Mouse (Mus musculus) liver, embryonic 14.5 days (tissue): Measurements from ENCODE around the gene Rasgef1b. TPM values are rescaled to one million over a fixed set of nuclear protein-coding genes. Genes with fewer than 3 reads are reported as not detected.

ENCODE experiments used
- ATAC-seq: fragments of 200-750 bp; cut with Nextera tagmentation; 2 replicates; pipeline ENCODE4 v1.8.0; 2017; ENCODE audit warnings: moderate number of reproducible peaks, mild to moderate bottlenecking, moderate library complexity; ENCODE audit not compliant: insufficient read depth
- DNase-seq, 3 experiments: peaks; one replicate each; pipeline ENCODE4 v3.0.0-alpha.2; 2012 to 2013; ENCODE audit warnings: low read depth in 3 of 3, low spot score in 3 of 3
- H3K27ac ChIP-seq: fragments of 300-500 bp; sonication (generic); 2 replicates; pipeline ENCODE4 v1.5.1; 2014; ENCODE audit warnings: moderate library complexity, mild to moderate bottlenecking, control low read depth, inconsistent platforms
- H3K27me3 ChIP-seq: fragments of 300-500 bp; sonication (generic); 2 replicates; pipeline ENCODE4 v1.6.1; 2014; ENCODE audit warnings: mild to moderate bottlenecking, low read length, moderate library complexity; ENCODE audit not compliant: control insufficient read depth, insufficient read depth
- H3K36me3 ChIP-seq: fragments of 300-500 bp; sonication (generic); replicated peaks from 2 replicates; pipeline ENCODE4 v1.6.1; 2014; ENCODE audit warnings: low read depth; ENCODE audit not compliant: control insufficient read depth, insufficient read depth
- H3K4me1 ChIP-seq, 2 experiments: fragments of 200-500 bp in 1 of 2; fragments of 300-500 bp in 1 of 2; sonication (generic) in 1 of 2; replicated peaks; 2 replicates each; pipeline ENCODE4 v1.6.1; 2012 to 2014; ENCODE audit warnings: antibody characterized with exemption in 1 of 2, inconsistent platforms in 1 of 2, low read length in 1 of 2; ENCODE audit not compliant: control insufficient read depth in 2 of 2, insufficient read depth in 2 of 2
- H3K4me2 ChIP-seq: fragments of 300-500 bp; sonication (generic); 2 replicates; pipeline ENCODE4 v1.6.1; 2014; ENCODE audit warnings: low read depth, mild to moderate bottlenecking, control low read depth, moderate library complexity
- H3K4me3 ChIP-seq, 2 experiments: fragments of 200-500 bp in 1 of 2; fragments of 300-500 bp in 1 of 2; sonication (generic) in 1 of 2; 2 replicates each; pipeline ENCODE4 v1.5.1; 2012 to 2014; ENCODE audit warnings: low read depth in 2 of 2, low read length in 2 of 2, mild to moderate bottlenecking in 2 of 2, control low read depth in 1 of 2, inconsistent platforms in 1 of 2, moderate library complexity in 1 of 2; ENCODE audit not compliant: insufficient read depth in 1 of 2
- H3K9ac ChIP-seq: fragments of 300-500 bp; sonication (generic); replicated peaks from 2 replicates; pipeline ENCODE4 v1.6.1; 2014; ENCODE audit warnings: mild to moderate bottlenecking, control low read depth, moderate library complexity
- H3K9me3 ChIP-seq: fragments of 300-500 bp; sonication (generic); 2 replicates; pipeline ENCODE4 v1.6.1; 2016; ENCODE audit warnings: low read length, mixed read lengths; ENCODE audit not compliant: control insufficient read depth
- CTCF ChIP-seq: IDR thresholded peaks from 2 replicates; pipeline ENCODE4 v1.5.1; 2016; ENCODE audit warnings: antibody characterized with exemption, low read depth, control low read depth
- EP300 ChIP-seq: IDR thresholded peaks from 2 replicates; pipeline ENCODE4 v1.6.1; 2016; ENCODE audit warnings: antibody characterized with exemption, low read depth
- WGBS: fragments of 180-500 bp; shearing (Covaris S2); extraction: QIAGEN DNeasy Blood & Tissue Kit; methylation state at CpG from one replicate; pipeline ENCODE4 v1.1.7; 2014; ENCODE audit not compliant: insufficient replicate concordance; 5-methylcytosine and 5-hydroxymethylcytosine counted together
- polyA plus RNA-seq, 2 experiments: library from polyadenylated mRNA; depleted of rRNA in 1 of 2; stranded (reverse) in 1 of 2; unstranded in 1 of 2; fragments of >200 nt; fragmentation: Nextera tagmentation in 1 of 2; extraction: Ambion mirVana in 1 of 2; gene quantifications; 2 replicates each; pipeline versions ENCODE4 v1.2.1 to v1.2.3; 2012 to 2014

Rasgef1b gene
- polyA plus RNA-seq, 2 experiments: 2.8 to 4.2 TPM

DNA sequence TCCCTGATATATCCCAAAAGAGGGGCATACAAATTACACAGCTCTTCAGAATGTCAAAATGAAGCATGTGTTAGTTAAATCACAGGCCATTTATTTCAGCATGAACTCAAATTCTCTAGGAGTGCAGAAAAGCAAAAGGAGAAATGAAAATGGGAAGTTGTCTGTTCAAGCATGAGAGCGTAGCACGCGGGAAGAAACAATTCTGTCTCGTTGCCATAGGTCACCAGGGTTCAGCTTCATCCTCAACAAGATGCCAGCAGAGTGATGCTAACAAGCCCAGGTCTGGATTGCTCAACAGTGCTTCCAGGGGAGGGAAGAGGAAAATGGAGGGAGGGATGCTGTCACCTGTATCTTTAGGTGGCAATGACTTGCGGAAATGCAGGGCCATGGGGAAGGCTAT lies 346.1 kb downstream of the Rasgef1b start:
- TF ChIP-seq EP300: no peak
- no peak overlapping the region for H3K4me2 ChIP-seq
- WGBS: 30% methylated on average over 5 of the region's 5 CpGs
- H3K9me3 ChIP-seq: no peaks in the 10 kb centered on the region
- ATAC-seq (no peak), DNase-seq (no peak)
- no peaks in the 10 kb centered on the region for H3K27me3 ChIP-seq
- H3K4me1 ChIP-seq: peaks cover 0 to 16% of the 10 kb centered on the region in 2 experiments; a peak in 2 of 4 replicates
- no peak overlapping the region for H3K27ac ChIP-seq
- no peak overlapping the region for H3K4me3 ChIP-seq
- H3K9ac ChIP-seq: no peak overlapping the region
- no peaks in the 10 kb centered on the region for H3K36me3 ChIP-seq

- Histone ChIP-seq H3K27me3 (no peaks in the 10 kb centered on the region), H3K4me1 (peaks cover 0 to 9% of the 10 kb centered on the region in 2 experiments; a peak in 2 of 4 replicates), H3K4me3 (no peak overlapping the region), H3K27ac (no peak overlapping the region), H3K36me3 (no peaks in the 10 kb centered on the region), H3K4me2 (no peak overlapping the region), H3K9ac (no peak overlapping the region), H3K9me3 (no peaks in the 10 kb centered on the region)
- ATAC-seq (no peak), DNase-seq (no peak)
- 57% methylated on average over 2 of the region's 2 CpGs for WGBS
- no peak for TF ChIP-seq CTCF
- no peak for TF ChIP-seq EP300
Measured at GRCm38 (mm10) chr5:99381639-99382038, 347.2 kb downstream of the Rasgef1b start.

DNA sequence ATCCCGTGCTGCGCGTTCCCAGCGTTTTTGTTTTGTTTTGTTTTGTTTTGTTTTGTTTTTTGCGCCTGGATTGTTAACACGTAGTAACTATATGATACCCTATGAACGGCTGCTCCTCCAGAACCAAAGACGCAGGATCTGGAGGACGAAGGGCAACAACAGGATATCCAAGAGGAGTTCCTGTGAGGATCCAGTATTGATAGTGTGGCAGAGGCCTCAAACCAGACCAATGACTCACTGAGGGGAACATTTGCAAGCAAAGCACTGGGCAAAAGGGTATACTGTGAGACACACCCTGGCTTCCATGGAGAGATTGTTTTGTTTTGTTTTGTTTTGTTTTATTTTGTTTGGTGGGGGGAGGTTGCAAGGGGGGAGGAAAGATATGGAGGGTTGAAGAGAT lies 348.0 kb downstream of the Rasgef1b start:
- Histone ChIP-seq H3K4me2 (no peak overlapping the region), H3K4me3 (no peak overlapping the region), H3K4me1 (peaks cover 0 to 4% of the 10 kb centered on the region in 2 experiments; a peak in 1 of 4 replicates), H3K36me3 (no peaks in the 10 kb centered on the region), H3K9me3 (no peaks in the 10 kb centered on the region), H3K9ac (no peak overlapping the region), H3K27me3 (no peaks in the 10 kb centered on the region), H3K27ac (no peak overlapping the region)
- no peak for DNase-seq
- TF ChIP-seq EP300 (no peak), CTCF (no peak)
- ATAC-seq: no peak
- WGBS: 81% methylated on average over 9 of the region's 9 CpGs

- no peak for DNase-seq
- TF ChIP-seq EP300 (no peak), CTCF (no peak)
- Histone ChIP-seq H3K36me3 (no peaks in the 10 kb centered on the region), H3K27me3 (no peaks in the 10 kb centered on the region), H3K9ac (no peak overlapping the region), H3K27ac (no peak overlapping the region), H3K4me1 (peaks cover 0 to 2% of the 10 kb centered on the region in 2 experiments; a peak in 1 of 4 replicates), H3K9me3 (no peaks in the 10 kb centered on the region), H3K4me3 (no peak overlapping the region), H3K4me2 (no peak overlapping the region)
- WGBS: 47% methylated on average over 12 of the region's 12 CpGs
- no peak for ATAC-seq
Measured at GRCm38 (mm10) chr5:99380166-99380565, 348.7 kb downstream of the Rasgef1b start.

GRCm38 (mm10) chr5:99378437-99379226 lies 350.2 kb downstream of the Rasgef1b start:
- no peak for ATAC-seq
- 71% methylated on average over 11 of the region's 11 CpGs for whole genome bisulfite sequencing
- no peak overlapping the region for H3K4me3 ChIP-seq

More at GRCm38 (mm10) chr5:99378437-99379226, 350.2 kb downstream of the Rasgef1b start:
- Histone ChIP-seq H3K4me2 (no peak overlapping the region), H3K4me1 (peaks cover 0 to 2% of the 10 kb centered on the region in 2 experiments; a peak in 1 of 4 replicates), H3K9ac (no peak overlapping the region), H3K27me3 (no peaks in the 10 kb centered on the region), H3K9me3 (no peaks in the 10 kb centered on the region), H3K36me3 (no peaks in the 10 kb centered on the region), H3K27ac (no peak overlapping the region)
- no peak for DNase-seq
- no peak for TF ChIP-seq EP300
- no peak for TF ChIP-seq CTCF
